Mouse (Mus musculus): ENCODE data around the gene Mybpc1. TPM values are rescaled to one million over a fixed set of nuclear protein-coding genes. Genes with fewer than 3 reads are reported as not detected.
"Not testable (repeated sequence)": the region's sequence is repeated elsewhere in the genome, so short reads cannot be mapped to it uniquely, and the experiment has no call there.

The Mybpc1 gene
- polyA plus RNA-seq, 1 experiment: 1.5 TPM

- H3K4me1 ChIP-seq (ENCODE audit: control insufficient read depth, insufficient read depth, low read length): no peaks in the 10 kb centered on the region
- no peak for TF ChIP-seq CTCF (IDR thresholded peaks at IDR 0.05; ENCODE audit: control insufficient read depth, insufficient read depth, low read length)
- TF ChIP-seq POLR2A (IDR thresholded peaks at IDR 0.05; ENCODE audit: borderline replicate concordance, control insufficient read depth, low read depth, low read length): no peak
- no peak overlapping the region for H3K27ac ChIP-seq (ENCODE audit: control insufficient read depth, insufficient read depth, low read depth, low read length, poor library complexity)
- WGBS: 70% methylated on average over 5 of the region's 5 CpGs
- H3K4me3 ChIP-seq (replicated peaks; ENCODE audit: control insufficient read depth, low read depth, low read length): no peak overlapping the region
These were observed 74.3 kb downstream of the Mybpc1 start for GRCm38 (mm10) chr10:88530631-88531030.

- TF ChIP-seq CTCF (IDR thresholded peaks at IDR 0.05; ENCODE audit: control insufficient read depth, insufficient read depth, low read length): no peak
- no peak for TF ChIP-seq POLR2A (IDR thresholded peaks at IDR 0.05; ENCODE audit: borderline replicate concordance, control insufficient read depth, low read depth, low read length)
- Histone ChIP-seq H3K4me3 (replicated peaks; ENCODE audit: control insufficient read depth, low read depth, low read length) (no peak overlapping the region), H3K4me1 (ENCODE audit: control insufficient read depth, insufficient read depth, low read length) (no peaks in the 10 kb centered on the region), H3K27ac (ENCODE audit: control insufficient read depth, insufficient read depth, low read depth, low read length, poor library complexity) (no peak overlapping the region)
- 81% methylated on average over 2 of the region's 2 CpGs for WGBS
These were observed 80.9 kb downstream of the Mybpc1 start for GRCm38 (mm10) chr10:88524016-88524415.

GRCm38 (mm10) chr10:88523212-88523611, 81.7 kb downstream of the Mybpc1 start:
- TF ChIP-seq POLR2A (IDR thresholded peaks at IDR 0.05; ENCODE audit: borderline replicate concordance, control insufficient read depth, low read depth, low read length) (no peak), CTCF (IDR thresholded peaks at IDR 0.05; ENCODE audit: control insufficient read depth, insufficient read depth, low read length) (no peak)
- Histone ChIP-seq H3K27ac (ENCODE audit: control insufficient read depth, insufficient read depth, low read depth, low read length, poor library complexity) (no peak overlapping the region), H3K4me1 (ENCODE audit: control insufficient read depth, insufficient read depth, low read length) (no peaks in the 10 kb centered on the region), H3K4me3 (replicated peaks; ENCODE audit: control insufficient read depth, low read depth, low read length) (no peak overlapping the region)
- 89% methylated on average over 1 of the region's 1 CpGs for WGBS

GRCm38 (mm10) chr10:88522795-88523194, 82.2 kb downstream of the Mybpc1 start:
- Histone ChIP-seq H3K4me1 (ENCODE audit: control insufficient read depth, insufficient read depth, low read length) (no peaks in the 10 kb centered on the region), H3K27ac (ENCODE audit: control insufficient read depth, insufficient read depth, low read depth, low read length, poor library complexity) (no peak overlapping the region), H3K4me3 (replicated peaks; ENCODE audit: control insufficient read depth, low read depth, low read length) (no peak overlapping the region)
- WGBS: 84% methylated on average over 8 of the region's 8 CpGs
- TF ChIP-seq CTCF (IDR thresholded peaks at IDR 0.05; ENCODE audit: control insufficient read depth, insufficient read depth, low read length) (no peak), POLR2A (IDR thresholded peaks at IDR 0.05; ENCODE audit: borderline replicate concordance, control insufficient read depth, low read depth, low read length) (no peak)

GRCm38 (mm10) chr10:88515049-88515448, 89.9 kb downstream of the Mybpc1 start:
- H3K27ac ChIP-seq (ENCODE audit: control insufficient read depth, insufficient read depth, low read depth, low read length, poor library complexity); H3K4me3 ChIP-seq (replicated peaks; ENCODE audit: control insufficient read depth, low read depth, low read length); H3K4me1 ChIP-seq (ENCODE audit: control insufficient read depth, insufficient read depth, low read length): not testable (repeated sequence)
- WGBS: 78% methylated on average over 7 of the region's 7 CpGs

GRCm38 (mm10) chr10:88514495-88514894, 90.5 kb downstream of the Mybpc1 start:
- no peak overlapping the region for H3K4me3 ChIP-seq (replicated peaks; ENCODE audit: control insufficient read depth, low read depth, low read length)
- no peak for TF ChIP-seq POLR2A (IDR thresholded peaks at IDR 0.05; ENCODE audit: borderline replicate concordance, control insufficient read depth, low read depth, low read length)
- peak; percentile 26; the same call in 1 of the 2 replicates for TF ChIP-seq CTCF (IDR thresholded peaks at IDR 0.05; ENCODE audit: control insufficient read depth, insufficient read depth, low read length)
- H3K27ac ChIP-seq (ENCODE audit: control insufficient read depth, insufficient read depth, low read depth, low read length, poor library complexity): no peak overlapping the region
- WGBS: 19% methylated on average over 2 of the region's 2 CpGs
- H3K4me1 ChIP-seq (ENCODE audit: control insufficient read depth, insufficient read depth, low read length): no peaks in the 10 kb centered on the region

- H3K4me1 ChIP-seq (ENCODE audit: control insufficient read depth, insufficient read depth, low read length): no peaks in the 10 kb centered on the region
- TF ChIP-seq CTCF (IDR thresholded peaks at IDR 0.05; ENCODE audit: control insufficient read depth, insufficient read depth, low read length) (no peak), POLR2A (IDR thresholded peaks at IDR 0.05; ENCODE audit: borderline replicate concordance, control insufficient read depth, low read depth, low read length) (no peak)
- H3K4me3 ChIP-seq (replicated peaks; ENCODE audit: control insufficient read depth, low read depth, low read length): no peak overlapping the region
- WGBS: 31% methylated on average over 8 of the region's 8 CpGs
- H3K27ac ChIP-seq (ENCODE audit: control insufficient read depth, insufficient read depth, low read depth, low read length, poor library complexity): no peak overlapping the region
These were observed 91.3 kb downstream of the Mybpc1 start for GRCm38 (mm10) chr10:88513574-88514135.

- H3K27ac ChIP-seq (ENCODE audit: control insufficient read depth, insufficient read depth, low read depth, low read length, poor library complexity): no peak overlapping the region
- 84% methylated on average over 9 of the region's 9 CpGs for WGBS
- TF ChIP-seq CTCF (IDR thresholded peaks at IDR 0.05; ENCODE audit: control insufficient read depth, insufficient read depth, low read length): no peak
- TF ChIP-seq POLR2A (IDR thresholded peaks at IDR 0.05; ENCODE audit: borderline replicate concordance, control insufficient read depth, low read depth, low read length): no peak
These were observed 93.6 kb downstream of the Mybpc1 start for GRCm38 (mm10) chr10:88511355-88511754.

More at GRCm38 (mm10) chr10:88511355-88511754, 93.6 kb downstream of the Mybpc1 start:
- Histone ChIP-seq H3K4me1 (ENCODE audit: control insufficient read depth, insufficient read depth, low read length) (no peaks in the 10 kb centered on the region), H3K4me3 (replicated peaks; ENCODE audit: control insufficient read depth, low read depth, low read length) (no peak overlapping the region)

All from bone marrow, adult 2 months (tissue).